Mouse (Mus musculus): Measurements from ENCODE around the gene Gm21996. TPM values are rescaled to one million over a fixed set of nuclear protein-coding genes. Genes with fewer than 3 reads are reported as not detected.
"Not testable (repeated sequence)": the region's sequence is repeated elsewhere in the genome, so short reads cannot be mapped to it uniquely, and the experiment has no call there.

Gene Gm21996
- not detected in 2 replicates for polyA plus RNA-seq (2012)

GRCm38 (mm10) chrY:89745432-89745831 is at the start of gene Gm21996:
Gene Gm21996, minus strand, starts transcription at chrY:89745532.
- H3K9me3 ChIP-seq (ENCODE audit: control insufficient read depth, low read length); H3K4me1 ChIP-seq (ENCODE audit: control insufficient read depth); H3K4me3 ChIP-seq (replicated peaks); H3K36me3 ChIP-seq (ENCODE audit: control insufficient read depth); H3K27me3 ChIP-seq (ENCODE audit: control insufficient read depth): not testable (repeated sequence)

Measured in erythroblast, embryonic 14.5 days (primary cell).